Mouse (Mus musculus) liver, embryonic 14.5 days (tissue): ENCODE results near the gene Taok2.

Experiments
- CTCF ChIP-seq: IDR thresholded peaks from 2 replicates; pipeline ENCODE4 v1.5.1; 2016; ENCODE audit warnings: antibody characterized with exemption, low read depth, control low read depth
- EP300 ChIP-seq: IDR thresholded peaks from 2 replicates; pipeline ENCODE4 v1.6.1; 2016; ENCODE audit warnings: antibody characterized with exemption, low read depth

DNA sequence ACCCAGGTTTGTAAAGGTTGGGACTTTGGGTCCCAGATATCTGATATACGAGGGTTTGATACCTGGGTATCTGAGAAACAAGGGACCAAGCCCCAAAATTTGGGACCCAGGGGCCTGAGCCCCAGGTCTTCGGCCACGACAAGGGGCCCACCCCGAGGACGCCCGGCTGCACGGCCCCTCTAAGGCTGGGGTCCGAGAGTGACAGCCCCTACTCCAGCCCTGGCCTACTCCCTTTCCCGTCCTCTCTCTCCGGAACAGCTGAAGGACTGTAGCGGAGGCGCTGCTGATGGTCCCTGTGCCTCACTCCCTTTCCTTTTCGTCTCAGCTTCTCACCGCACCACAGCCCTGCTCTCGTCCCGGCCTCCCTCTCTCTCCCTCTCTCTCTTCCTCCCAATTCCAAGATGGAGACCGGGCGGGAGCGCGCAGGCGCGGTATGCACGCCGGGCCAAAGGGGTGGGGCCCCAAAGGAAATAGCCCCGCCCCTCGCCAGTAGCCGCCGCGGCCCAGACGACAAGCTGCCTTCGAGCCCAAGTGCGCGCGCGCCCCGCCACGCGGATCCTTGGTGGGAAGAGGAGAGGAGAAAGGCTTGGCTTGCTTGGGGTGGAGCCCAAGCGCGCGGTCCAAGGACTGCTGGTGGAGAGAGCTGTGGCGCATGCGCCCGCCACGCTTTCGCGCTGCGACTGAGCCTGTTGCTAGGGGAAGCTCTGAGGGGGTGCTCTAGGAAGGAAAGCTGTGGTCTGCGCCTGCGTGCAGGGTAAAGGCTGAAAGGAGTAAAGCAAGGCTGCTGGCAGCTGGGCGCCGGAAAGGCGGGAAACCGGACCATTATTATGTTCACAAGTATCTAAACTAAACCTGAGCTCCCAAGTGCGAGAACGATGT, at the start of gene Taok2:
- TF ChIP-seq EP300 (no peak; the same call in 1 of the 2 replicates), CTCF (peak; percentile 37; the same call in 1 of the 2 replicates)
